Mouse (Mus musculus): Measurements from ENCODE around the gene Car9.
A peak's percentile ranks its signal among the peaks of the same experiment; 100 is the strongest.

DNA sequence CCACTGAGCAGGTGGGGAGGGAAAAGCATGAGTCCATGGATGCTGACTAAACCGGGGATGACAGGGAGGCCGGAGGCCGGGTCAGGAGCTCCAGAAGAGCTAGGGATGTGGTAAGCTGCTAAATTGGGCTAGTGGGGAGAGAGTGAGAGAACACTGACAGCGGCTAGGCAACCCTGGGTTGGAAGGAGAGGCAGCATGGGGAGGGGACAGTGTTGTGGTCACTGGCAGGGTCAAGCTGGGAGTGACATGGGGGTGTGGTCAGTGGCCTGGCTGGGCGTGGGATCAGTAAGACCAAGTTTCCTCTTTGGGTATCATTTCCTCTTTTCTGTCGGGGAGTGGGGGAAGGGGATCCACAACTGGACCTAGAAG lies 53.5 kb downstream of the Car9 start:
- TF ChIP-seq POLR2A (IDR thresholded peaks at IDR 0.05; ENCODE audit: low read depth, low read length) = peak; percentile 35; the same call in 1 of the 2 replicates
- TF ChIP-seq CTCF (IDR thresholded peaks at IDR 0.05; ENCODE audit: borderline replicate concordance, insufficient read depth, low read length) = no peak
